Mouse (Mus musculus): Measurements from ENCODE around the gene Tex36.

GRCm38 (mm10) chr7:133645716-133646115, 43.8 kb upstream of the Tex36 start:
- TF ChIP-seq CTCF (IDR thresholded peaks at IDR 0.05; ENCODE audit: low read depth, low read length), result no peak
- no peak for TF ChIP-seq POLR2A (IDR thresholded peaks at IDR 0.05; ENCODE audit: extremely low read depth, insufficient read depth, low read length)

All from liver, adult 2 months (tissue).